Mouse (Mus musculus): Measurements from ENCODE around the gene 1700109H08Rik. TPM values are rescaled to one million over a fixed set of nuclear protein-coding genes. Genes with fewer than 3 reads are reported as not detected.
"Not testable (repeated sequence)": the region's sequence is repeated elsewhere in the genome, so short reads cannot be mapped to it uniquely, and the experiment has no call there.

The 1700109H08Rik gene
- total and polyA plus RNA-seq, 3 experiments, result 1.3 to 3.1 (median 2.0) TPM

DNA sequence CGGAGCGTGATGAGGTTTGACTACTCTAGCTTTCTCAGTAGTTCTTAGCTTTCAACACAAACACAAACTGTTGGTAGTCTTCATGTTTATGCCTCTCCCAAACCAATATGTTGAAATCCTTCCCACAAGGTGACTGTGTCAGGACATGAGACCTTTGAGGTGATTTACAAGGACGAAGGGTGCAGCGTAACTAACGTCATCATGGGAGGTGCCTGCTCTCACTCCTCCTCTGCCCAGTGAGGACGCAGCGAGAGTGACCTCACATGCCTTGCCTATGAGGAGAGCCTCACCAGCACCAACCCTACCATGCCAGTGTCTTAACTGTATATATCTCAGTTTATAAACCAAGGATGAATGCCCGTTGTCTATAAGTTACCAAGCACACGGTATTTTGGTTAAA lies 35.7 kb downstream of the 1700109H08Rik start:
- Histone ChIP-seq H3K27ac (no peak overlapping the region), H3K27me3 (ENCODE audit: control insufficient read depth, insufficient read depth, low read length) (no peaks in the 10 kb centered on the region), H3K9ac (ENCODE audit: low read depth, low read length) (no peak overlapping the region), H3K4me1 (ENCODE audit: control insufficient read depth, insufficient read depth, low read length) (no peaks in the 10 kb centered on the region), H3K79me2 (replicated peaks; ENCODE audit: control insufficient read depth, insufficient read depth, low read length) (no peaks in the 10 kb centered on the region), H3K4me3 (no peak overlapping the region), H3K36me3 (ENCODE audit: control insufficient read depth, insufficient read depth, low read length) (no peaks in the 10 kb centered on the region)
- intact Hi-C loops (cut with DNase I), result no loop called here
- WGBS, result 95% methylated on average over 9 of the region's 9 CpGs
- DNase-seq, result no peak
- TF ChIP-seq CTCF (IDR thresholded peaks at IDR 0.05) (no peak), EP300 (IDR thresholded peaks at IDR 0.05; ENCODE audit: insufficient read depth, low read depth, low read length) (no peak), POLR2A (IDR thresholded peaks at IDR 0.05; ENCODE audit: insufficient read depth, low read depth, low read length) (no peak)

DNA sequence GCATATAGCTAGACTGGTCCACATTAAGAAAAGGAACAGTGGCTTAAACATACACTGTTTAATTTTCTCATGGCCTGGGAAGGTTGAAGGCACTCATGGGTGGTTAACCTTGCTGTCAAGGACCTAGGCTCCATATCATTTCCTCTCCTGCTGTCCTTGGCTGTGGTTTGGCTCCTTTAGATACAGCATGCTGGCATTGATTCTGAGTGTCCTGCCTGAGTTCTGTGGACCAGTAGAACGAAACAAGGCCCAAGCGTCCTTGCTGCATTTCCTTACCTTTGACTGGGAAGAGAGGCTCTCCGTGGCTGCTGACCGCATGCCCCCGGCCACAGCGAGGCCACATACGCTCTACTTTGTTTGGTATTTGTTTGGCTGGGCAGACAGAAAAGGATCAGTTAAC lies 37.9 kb downstream of the 1700109H08Rik start:
- H3K79me2 ChIP-seq (replicated peaks; ENCODE audit: control insufficient read depth, insufficient read depth, low read length), result no peaks in the 10 kb centered on the region
- WGBS, result 93% methylated on average over 7 of the region's 7 CpGs
- H3K4me3 ChIP-seq, result no peak overlapping the region
- H3K9ac ChIP-seq (ENCODE audit: low read depth, low read length), result no peak overlapping the region
- intact Hi-C loops (cut with DNase I), result no loop called here
- no peak for TF ChIP-seq EP300 (IDR thresholded peaks at IDR 0.05; ENCODE audit: insufficient read depth, low read depth, low read length)
- TF ChIP-seq CTCF (IDR thresholded peaks at IDR 0.05), result no peak
- TF ChIP-seq POLR2A (IDR thresholded peaks at IDR 0.05; ENCODE audit: insufficient read depth, low read depth, low read length), result no peak
- no peaks in the 10 kb centered on the region for H3K27me3 ChIP-seq (ENCODE audit: control insufficient read depth, insufficient read depth, low read length)
- H3K4me1 ChIP-seq (ENCODE audit: control insufficient read depth, insufficient read depth, low read length), result no peaks in the 10 kb centered on the region
- H3K36me3 ChIP-seq (ENCODE audit: control insufficient read depth, insufficient read depth, low read length), result no peaks in the 10 kb centered on the region
- H3K27ac ChIP-seq, result no peak overlapping the region
- DNase-seq, result no peak

DNA sequence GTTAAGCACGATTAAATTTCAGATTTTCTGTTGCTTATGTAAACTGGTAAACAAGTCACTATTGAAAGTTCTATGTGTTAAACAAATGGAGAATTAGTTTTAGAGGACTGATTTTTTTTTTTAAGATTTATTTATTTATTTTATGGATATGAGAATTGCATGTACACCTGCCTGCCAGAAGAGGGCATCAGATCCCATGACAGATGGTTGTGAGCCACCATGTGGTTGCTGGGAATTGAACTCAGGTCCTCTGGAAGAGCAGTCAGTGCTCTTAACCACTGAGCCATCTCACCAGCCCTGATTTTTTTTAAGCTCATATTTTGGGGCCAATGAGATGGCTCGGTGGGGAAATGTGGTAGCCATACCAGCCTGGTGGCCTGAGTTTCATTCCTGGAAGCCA lies 40.5 kb downstream of the 1700109H08Rik start:
- H3K4me3 ChIP-seq; DNase-seq; H3K27me3 ChIP-seq (ENCODE audit: control insufficient read depth, insufficient read depth, low read length); H3K79me2 ChIP-seq (replicated peaks; ENCODE audit: control insufficient read depth, insufficient read depth, low read length); H3K36me3 ChIP-seq (ENCODE audit: control insufficient read depth, insufficient read depth, low read length); H3K27ac ChIP-seq; H3K9ac ChIP-seq (ENCODE audit: low read depth, low read length); H3K4me1 ChIP-seq (ENCODE audit: control insufficient read depth, insufficient read depth, low read length); intact Hi-C loops (cut with DNase I): not testable (repeated sequence)
- TF ChIP-seq CTCF (IDR thresholded peaks at IDR 0.05), result peak; percentile 45
- 97% methylated on average over 2 of the region's 2 CpGs for WGBS

DNA sequence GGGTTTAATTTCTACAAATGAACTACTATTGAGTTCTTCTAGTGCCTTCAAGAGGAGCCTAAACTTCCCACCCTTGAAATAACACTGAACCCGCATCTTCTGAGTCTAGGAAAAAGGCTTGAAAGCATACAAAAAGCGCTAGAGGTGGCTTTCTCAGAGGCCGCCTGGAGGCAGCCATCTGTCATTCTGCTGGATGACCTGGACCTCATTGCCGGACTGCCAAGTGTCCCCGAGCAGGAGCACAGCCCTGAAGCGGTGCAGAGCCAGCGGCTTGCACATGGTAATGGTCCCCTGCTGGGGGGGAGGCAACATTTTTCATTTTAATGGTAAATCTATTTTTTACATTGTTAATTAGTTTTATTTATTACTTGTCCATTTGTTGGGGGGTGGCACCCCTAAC lies 49.1 kb downstream of the 1700109H08Rik start:
- WGBS, result 94% methylated on average over 7 of the region's 7 CpGs
- H3K27ac ChIP-seq, result no peak overlapping the region
- no peak for DNase-seq
- H3K36me3 ChIP-seq (ENCODE audit: control insufficient read depth, insufficient read depth, low read length), result no peaks in the 10 kb centered on the region; the same call in 1 of the 2 replicates
- H3K27me3 ChIP-seq (ENCODE audit: control insufficient read depth, insufficient read depth, low read length), result no peaks in the 10 kb centered on the region
- H3K79me2 ChIP-seq (replicated peaks; ENCODE audit: control insufficient read depth, insufficient read depth, low read length), result no peaks in the 10 kb centered on the region
- H3K9ac ChIP-seq (ENCODE audit: low read depth, low read length), result no peak overlapping the region
- intact Hi-C loops (cut with DNase I), result no loop called here
- H3K4me1 ChIP-seq (ENCODE audit: control insufficient read depth, insufficient read depth, low read length), result no peaks in the 10 kb centered on the region
- H3K4me3 ChIP-seq, result no peak overlapping the region
- no peak for TF ChIP-seq EP300 (IDR thresholded peaks at IDR 0.05; ENCODE audit: insufficient read depth, low read depth, low read length)
- TF ChIP-seq POLR2A (IDR thresholded peaks at IDR 0.05; ENCODE audit: insufficient read depth, low read depth, low read length), result no peak
- no peak for TF ChIP-seq CTCF (IDR thresholded peaks at IDR 0.05)

DNA sequence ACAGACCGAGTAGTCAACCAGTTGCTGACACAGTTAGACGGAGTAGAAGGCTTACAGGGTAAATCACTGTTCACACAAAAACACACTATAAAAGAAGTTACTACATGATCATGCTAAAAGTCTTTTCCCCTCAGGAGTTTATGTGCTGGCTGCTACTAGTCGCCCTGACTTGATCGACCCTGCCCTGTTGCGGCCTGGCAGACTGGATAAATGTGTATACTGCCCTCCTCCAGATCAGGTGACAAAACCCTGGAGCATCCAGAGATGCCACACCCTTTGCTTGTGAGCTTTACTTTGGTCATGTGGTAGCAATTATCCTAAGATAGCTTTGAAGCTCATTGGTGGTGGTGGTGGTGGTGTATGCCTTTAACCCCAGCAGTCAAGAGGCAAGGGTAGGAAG lies 58.7 kb downstream of the 1700109H08Rik start:
- H3K27ac ChIP-seq, result no peak overlapping the region
- no peaks in the 10 kb centered on the region for H3K79me2 ChIP-seq (replicated peaks; ENCODE audit: control insufficient read depth, insufficient read depth, low read length)
- no peak overlapping the region for H3K4me3 ChIP-seq
- TF ChIP-seq EP300 (IDR thresholded peaks at IDR 0.05; ENCODE audit: insufficient read depth, low read depth, low read length) (no peak), CTCF (IDR thresholded peaks at IDR 0.05) (no peak), POLR2A (IDR thresholded peaks at IDR 0.05; ENCODE audit: insufficient read depth, low read depth, low read length) (no peak)
- intact Hi-C loops (cut with DNase I), result no loop called here
- no peak overlapping the region for H3K9ac ChIP-seq (ENCODE audit: low read depth, low read length)
- H3K36me3 ChIP-seq (ENCODE audit: control insufficient read depth, insufficient read depth, low read length), result no peaks in the 10 kb centered on the region
- no peaks in the 10 kb centered on the region for H3K4me1 ChIP-seq (ENCODE audit: control insufficient read depth, insufficient read depth, low read length)
- H3K27me3 ChIP-seq (ENCODE audit: control insufficient read depth, insufficient read depth, low read length), result no peaks in the 10 kb centered on the region
- 92% methylated on average over 5 of the region's 5 CpGs for WGBS
- no peak for DNase-seq

DNA sequence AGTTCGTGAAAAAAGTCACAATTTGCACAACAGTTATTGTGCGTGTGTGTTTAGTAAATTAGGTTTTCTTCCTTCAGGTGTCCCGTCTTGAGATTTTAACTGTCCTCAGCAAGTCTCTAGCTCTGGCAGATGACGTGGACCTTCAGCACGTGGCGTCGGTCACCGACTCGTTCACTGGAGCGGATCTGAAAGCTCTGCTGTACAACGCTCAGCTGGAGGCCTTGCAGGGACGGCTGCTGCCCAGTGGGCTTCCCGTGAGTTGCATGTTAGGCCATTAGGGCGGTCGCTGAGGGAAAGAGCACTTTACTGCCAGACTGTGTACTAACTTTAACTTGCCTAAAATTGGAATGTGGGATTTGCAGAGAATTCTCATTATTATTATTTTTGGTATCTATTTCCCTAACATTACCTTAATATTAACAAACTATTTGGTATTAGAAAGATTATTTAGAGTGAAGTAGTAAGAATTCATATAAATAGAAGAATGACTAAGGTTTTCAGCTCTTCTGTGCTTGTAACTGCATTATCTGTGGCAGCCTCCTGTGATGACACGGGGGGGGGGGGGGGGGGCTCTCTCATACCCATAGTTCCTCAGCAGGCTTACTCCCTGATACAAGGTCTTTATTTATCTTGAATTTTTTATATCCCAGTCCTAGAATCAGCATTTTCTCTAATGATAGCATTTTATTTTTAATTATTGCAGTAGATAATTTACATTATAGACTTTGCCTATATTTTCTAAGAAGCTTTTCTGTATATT lies 60.3 kb downstream of the 1700109H08Rik start:
- no peaks in the 10 kb centered on the region for H3K36me3 ChIP-seq (ENCODE audit: control insufficient read depth, insufficient read depth, low read length)
- DNase-seq, result no peak
- H3K79me2 ChIP-seq (replicated peaks; ENCODE audit: control insufficient read depth, insufficient read depth, low read length), result no peaks in the 10 kb centered on the region
- no peaks in the 10 kb centered on the region for H3K4me1 ChIP-seq (ENCODE audit: control insufficient read depth, insufficient read depth, low read length)
- no peaks in the 10 kb centered on the region for H3K27me3 ChIP-seq (ENCODE audit: control insufficient read depth, insufficient read depth, low read length)
- no peak for TF ChIP-seq EP300 (IDR thresholded peaks at IDR 0.05; ENCODE audit: insufficient read depth, low read depth, low read length)
- TF ChIP-seq CTCF (IDR thresholded peaks at IDR 0.05), result no peak
- TF ChIP-seq POLR2A (IDR thresholded peaks at IDR 0.05; ENCODE audit: insufficient read depth, low read depth, low read length), result no peak
- H3K4me3 ChIP-seq, result no peak overlapping the region
- no peak overlapping the region for H3K9ac ChIP-seq (ENCODE audit: low read depth, low read length)
- no peak overlapping the region for H3K27ac ChIP-seq
- WGBS, result 73% methylated on average over 16 of the region's 16 CpGs
- intact Hi-C loops (cut with DNase I), result no loop called here
